Mouse (Mus musculus): ENCODE results near the gene Usp54. TPM values are rescaled to one million over a fixed set of nuclear protein-coding genes. Genes with fewer than 3 reads are reported as not detected.

Gene Usp54
- polyA plus RNA-seq, 1 experiment from 2014 or later, result 5.5 TPM

Small RNA genes within 50 kb of the gene (microRNA-seq; reads per million reads assigned to microRNA genes)
- not detected for gene Mir6946

Other genes starting within 250 kb of the Usp54 start
- gene Mrps16, start 247.4 kb downstream of the Usp54 start, polyA plus RNA-seq (2015; fragmentation: Nextera tagmentation; extraction: Ambion mirVana), result 83.8 and 93.9 TPM in 2 replicates
- 0.09 TPM in 1 of 2 replicates, not detected in the other for gene Cfap70, start 188.8 kb downstream of the Usp54 start, polyA plus RNA-seq (2015; fragmentation: Nextera tagmentation; extraction: Ambion mirVana)
- gene Anxa7, start 160.9 kb downstream of the Usp54 start, polyA plus RNA-seq (2015; fragmentation: Nextera tagmentation; extraction: Ambion mirVana), result 37.1 and 39.8 TPM in 2 replicates
- 0.55 and 0.56 TPM in 2 replicates for gene Mss51, start 144.2 kb downstream of the Usp54 start, polyA plus RNA-seq (2015; fragmentation: Nextera tagmentation; extraction: Ambion mirVana)
- gene Ppp3cb, start 94.5 kb downstream of the Usp54 start, polyA plus RNA-seq (2015; fragmentation: Nextera tagmentation; extraction: Ambion mirVana), result 29.3 and 33.0 TPM in 2 replicates
- 14.3 and 19.2 TPM in 2 replicates for gene Myoz1, start 15.5 kb upstream of the Usp54 start, polyA plus RNA-seq (2015; fragmentation: Nextera tagmentation; extraction: Ambion mirVana)
- 131 and 134 TPM in 2 replicates for gene Synpo2l, start 27.3 kb upstream of the Usp54 start, polyA plus RNA-seq (2015; fragmentation: Nextera tagmentation; extraction: Ambion mirVana)
- 68.8 and 69.5 TPM in 2 replicates for gene Sec24c, start 33.2 kb upstream of the Usp54 start, polyA plus RNA-seq (2015; fragmentation: Nextera tagmentation; extraction: Ambion mirVana)
- gene Fut11, start 53.9 kb upstream of the Usp54 start, polyA plus RNA-seq (2015; fragmentation: Nextera tagmentation; extraction: Ambion mirVana), result 15.3 and 17.4 TPM in 2 replicates
- 199 and 200 TPM in 2 replicates for gene Chchd1, start 61.9 kb upstream of the Usp54 start, polyA plus RNA-seq (2015; fragmentation: Nextera tagmentation; extraction: Ambion mirVana)
- 23.0 and 23.4 TPM in 2 replicates for gene Zswim8, start 66.5 kb upstream of the Usp54 start, polyA plus RNA-seq (2015; fragmentation: Nextera tagmentation; extraction: Ambion mirVana)
- gene Ndst2, start 93.5 kb upstream of the Usp54 start, polyA plus RNA-seq (2015; fragmentation: Nextera tagmentation; extraction: Ambion mirVana), result 13.8 and 14.9 TPM in 2 replicates
- 55.0 and 60.2 TPM in 2 replicates for gene Camk2g, start 153.0 kb upstream of the Usp54 start, polyA plus RNA-seq (2015; fragmentation: Nextera tagmentation; extraction: Ambion mirVana)
- gene Plau, start 195.6 kb upstream of the Usp54 start, polyA plus RNA-seq (2015; fragmentation: Nextera tagmentation; extraction: Ambion mirVana), result 1.4 and 2.3 TPM in 2 replicates

Data from heart, embryonic 13.5 days (tissue).